Mouse (Mus musculus) liver, embryonic 16.5 days (tissue): Measurements from ENCODE around the gene Olfr150. TPM values are rescaled to one million over a fixed set of nuclear protein-coding genes. Genes with fewer than 3 reads are reported as not detected.
"Not testable (repeated sequence)": the region's sequence is repeated elsewhere in the genome, so short reads cannot be mapped to it uniquely, and the experiment has no call there.

Experiments used
- ATAC-seq: fragments of 200-750 bp; cut with Nextera tagmentation; 2 replicates; pipeline ENCODE4 v1.8.0; 2017; ENCODE audit warnings: low read depth, mild to moderate bottlenecking, moderate number of reproducible peaks, moderate library complexity
- H3K27ac ChIP-seq: fragments of 300-500 bp; sonication (generic); 2 replicates; pipeline ENCODE4 v1.5.1; 2014; ENCODE audit warnings: mild to moderate bottlenecking, low read length
- H3K27me3 ChIP-seq: fragments of 300-500 bp; sonication (generic); 2 replicates; pipeline ENCODE4 v1.6.1; 2014; ENCODE audit warnings: low read depth, low read length, mixed read lengths; ENCODE audit not compliant: control insufficient read depth, insufficient read depth
- H3K36me3 ChIP-seq: fragments of 300-500 bp; sonication (generic); 2 replicates; pipeline ENCODE4 v1.6.1; 2014; ENCODE audit warnings: mild to moderate bottlenecking; ENCODE audit not compliant: control insufficient read depth, insufficient read depth
- H3K4me1 ChIP-seq: fragments of 300-500 bp; sonication (generic); 2 replicates; pipeline ENCODE4 v1.6.1; 2014; ENCODE audit warnings: low read depth, low read length, mixed read lengths; ENCODE audit not compliant: control insufficient read depth
- H3K4me2 ChIP-seq: fragments of 300-500 bp; sonication (generic); 2 replicates; pipeline ENCODE4 v1.6.1; 2014; ENCODE audit warnings: low read depth, low read length, mixed read lengths
- H3K4me3 ChIP-seq: fragments of 300-500 bp; sonication (generic); 2 replicates; pipeline ENCODE4 v1.5.1; 2014; ENCODE audit warnings: low read depth, mild to moderate bottlenecking, low read length
- H3K9ac ChIP-seq: fragments of 300-500 bp; sonication (generic); 2 replicates; pipeline ENCODE4 v1.6.1; 2014; ENCODE audit warnings: low read depth, low read length
- H3K9me3 ChIP-seq: fragments of 300-500 bp; sonication (generic); replicated peaks from 2 replicates; pipeline ENCODE4 v1.6.1; 2016; ENCODE audit warnings: low read length; ENCODE audit not compliant: control insufficient read depth
- WGBS: fragments of 180-500 bp; shearing (Covaris S2); extraction: QIAGEN DNeasy Blood & Tissue Kit; methylation state at CpG from one replicate; pipeline ENCODE4 v1.1.7; 2014; ENCODE audit not compliant: insufficient replicate concordance; 5-methylcytosine and 5-hydroxymethylcytosine counted together
- polyA plus RNA-seq: library from polyadenylated mRNA; unstranded; fragments of >200 nt; fragmentation: Nextera tagmentation; extraction: Ambion mirVana; gene quantifications from 2 replicates; pipeline ENCODE4 v1.2.1, GENCODE M21; 2015

The Olfr150 gene
- not detected in 2 replicates for polyA plus RNA-seq

- no peak within 1 kb of the TSS for H3K27ac ChIP-seq
- no peaks in the 10 kb centered on the region for H3K4me1 ChIP-seq
- H3K27me3 ChIP-seq: no peaks in the 10 kb centered on the region
- ATAC-seq: no peak
- H3K9me3 ChIP-seq: no peaks in the 10 kb centered on the region
- H3K9ac ChIP-seq: no peak within 1 kb of the TSS
- H3K4me2 ChIP-seq: no peak within 1 kb of the TSS
- no peaks in the 10 kb centered on the region for H3K36me3 ChIP-seq
- no peak within 1 kb of the TSS for H3K4me3 ChIP-seq
These were observed at the start of gene Olfr150 for GRCm38 (mm10) chr9:39730678-39731077. TSS of gene Olfr150 (plus strand) at chr9:39730978.

DNA sequence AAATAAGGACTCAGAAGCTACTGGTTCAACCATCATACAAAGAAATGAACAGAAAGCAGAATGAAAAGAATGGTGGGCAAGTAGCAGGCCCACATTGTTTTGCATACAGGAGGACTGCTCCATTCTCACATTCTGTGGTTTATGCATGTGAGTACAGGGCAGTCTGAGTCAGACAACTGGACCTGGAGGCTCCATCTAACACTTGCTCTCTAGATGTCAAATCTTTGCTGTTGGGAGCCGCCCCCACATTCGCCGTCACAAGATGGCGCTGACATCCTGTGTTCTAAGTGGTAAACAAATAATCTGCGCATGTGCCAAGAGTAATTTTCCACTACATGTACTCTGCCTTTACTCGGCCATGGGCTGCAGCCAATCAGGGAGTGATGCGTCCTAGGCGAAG lies 29.7 kb upstream of the Olfr150 start:
- not testable (repeated sequence) for H3K4me1 ChIP-seq, H3K9me3 ChIP-seq, H3K27ac ChIP-seq, H3K4me3 ChIP-seq, H3K27me3 ChIP-seq, H3K36me3 ChIP-seq, H3K4me2 ChIP-seq, H3K9ac ChIP-seq, ATAC-seq
- 72% methylated on average over 7 of the region's 8 CpGs for WGBS

DNA sequence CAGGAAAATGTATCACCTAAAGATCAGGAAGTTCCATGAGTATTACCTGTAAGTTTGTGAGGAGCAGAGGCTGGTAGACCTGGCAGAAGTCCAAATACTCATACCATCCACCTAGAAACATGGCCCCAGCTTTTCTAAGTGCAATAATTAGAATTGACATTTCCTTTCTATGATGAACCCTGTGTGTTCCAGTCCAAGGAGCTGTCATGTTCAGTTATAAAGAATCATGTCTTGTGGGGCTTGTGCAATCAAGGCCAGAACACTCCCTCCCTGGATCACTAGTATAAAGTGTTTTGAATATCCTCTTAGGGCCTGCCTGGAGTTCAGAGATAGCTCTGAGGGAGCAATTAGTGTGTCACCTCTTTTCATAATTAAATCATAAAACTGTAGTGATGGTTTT lies 23.8 kb upstream of the Olfr150 start, which contains the start of gene Olfr149:
Gene Olfr149, minus strand, starts transcription at position 101 of the 400 bp plus-strand sequence.
- ATAC-seq: no peak
- H3K9me3 ChIP-seq: no peaks in the 10 kb centered on the region
- H3K27me3 ChIP-seq: no peaks in the 10 kb centered on the region
- no peak within 1 kb of the TSS for H3K9ac ChIP-seq
- no peak within 1 kb of the TSS for H3K27ac ChIP-seq
- no peaks in the 10 kb centered on the region for H3K4me1 ChIP-seq
- H3K4me3 ChIP-seq: no peak within 1 kb of the TSS
- no peak within 1 kb of the TSS for H3K4me2 ChIP-seq
- H3K36me3 ChIP-seq: no peaks in the 10 kb centered on the region

- Histone ChIP-seq H3K4me2 (no peak overlapping the region), H3K36me3 (no peaks in the 10 kb centered on the region), H3K4me1 (no peaks in the 10 kb centered on the region), H3K27me3 (no peaks in the 10 kb centered on the region), H3K27ac (no peak overlapping the region), H3K9ac (no peak overlapping the region), H3K4me3 (no peak overlapping the region), H3K9me3 (no peaks in the 10 kb centered on the region)
- ATAC-seq: no peak
- 44% methylated on average over 3 of the region's 3 CpGs for WGBS
These were observed 21.8 kb upstream of the Olfr150 start for GRCm38 (mm10) chr9:39708958-39709357.

DNA sequence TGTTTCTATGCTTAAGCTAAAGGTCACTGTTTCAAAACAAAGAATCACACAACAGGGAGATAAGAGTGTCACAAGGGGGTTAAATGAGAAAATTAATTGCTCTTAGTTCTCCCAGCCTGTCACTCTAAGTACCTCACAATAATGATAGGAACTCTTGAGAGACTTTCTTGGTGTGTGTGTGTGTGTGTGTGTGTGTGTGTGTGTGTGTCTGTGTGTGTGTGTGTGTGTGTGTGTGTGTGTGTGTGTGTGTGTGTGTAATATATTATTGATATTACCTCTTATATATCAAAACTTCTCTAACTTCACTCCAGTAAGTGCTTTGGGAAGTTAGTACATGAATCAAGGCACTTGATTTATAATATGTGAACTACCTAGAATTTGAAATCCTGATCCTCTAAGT lies 19.7 kb upstream of the Olfr150 start, which contains the start of gene Olfr965:
Gene Olfr965, plus strand, starts transcription at position 301 of the 400 bp plus-strand sequence.
- Histone ChIP-seq H3K9ac (no peak within 1 kb of the TSS), H3K4me3 (no peak within 1 kb of the TSS), H3K4me1 (no peaks in the 10 kb centered on the region), H3K27ac (no peak within 1 kb of the TSS), H3K4me2 (no peak within 1 kb of the TSS), H3K9me3 (no peaks in the 10 kb centered on the region), H3K27me3 (no peaks in the 10 kb centered on the region), H3K36me3 (no peaks in the 10 kb centered on the region)
- no peak for ATAC-seq

GRCm38 (mm10) chr9:39740741-39741140 lies 10.0 kb downstream of the Olfr150 start:
- ATAC-seq: no peak
- Histone ChIP-seq H3K27me3 (no peaks in the 10 kb centered on the region), H3K4me1 (no peaks in the 10 kb centered on the region), H3K9me3 (no peaks in the 10 kb centered on the region), H3K36me3 (no peaks in the 10 kb centered on the region), H3K4me3 (no peak overlapping the region), H3K4me2 (no peak overlapping the region), H3K27ac (no peak overlapping the region), H3K9ac (no peak overlapping the region)
- WGBS: 63% methylated on average over 1 of the region's 1 CpGs

DNA sequence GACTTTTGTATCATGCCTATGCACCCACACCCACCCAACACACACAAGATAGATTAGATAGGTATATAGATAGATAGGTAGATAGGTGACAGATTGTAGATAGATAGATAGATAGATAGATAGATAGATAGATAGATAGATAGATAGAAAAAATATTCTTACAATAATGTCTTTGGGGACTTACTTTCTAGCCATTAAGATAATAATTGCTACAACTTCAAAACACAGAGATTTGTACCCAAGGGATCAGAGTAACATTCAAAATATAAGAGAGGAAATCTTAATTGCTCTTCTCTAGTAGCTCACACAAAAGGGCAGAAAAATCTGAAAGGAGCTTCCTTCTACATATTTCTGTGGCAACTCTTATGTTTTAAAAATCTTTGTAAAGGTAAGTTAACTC lies 15.2 kb downstream of the Olfr150 start, which contains the start of gene Olfr967:
Gene Olfr967, plus strand, starts transcription at position 301 of the 400 bp plus-strand sequence.
- Histone ChIP-seq H3K27me3 (no peaks in the 10 kb centered on the region), H3K4me2 (no peak within 1 kb of the TSS), H3K27ac (no peak within 1 kb of the TSS), H3K9me3 (no peaks in the 10 kb centered on the region), H3K36me3 (no peaks in the 10 kb centered on the region), H3K4me1 (no peaks in the 10 kb centered on the region), H3K9ac (no peak within 1 kb of the TSS), H3K4me3 (no peak within 1 kb of the TSS)
- ATAC-seq: no peak

- WGBS: 61% methylated on average over 1 of the region's 1 CpGs
- Histone ChIP-seq H3K9me3 (no peaks in the 10 kb centered on the region), H3K4me2 (no peak overlapping the region), H3K4me1 (no peaks in the 10 kb centered on the region), H3K4me3 (no peak overlapping the region), H3K9ac (no peak overlapping the region), H3K27ac (no peak overlapping the region), H3K27me3 (no peaks in the 10 kb centered on the region), H3K36me3 (no peaks in the 10 kb centered on the region)
- no peak for ATAC-seq
These were observed 15.7 kb downstream of the Olfr150 start for GRCm38 (mm10) chr9:39746428-39746827.

GRCm38 (mm10) chr9:39783153-39783552 lies 52.4 kb downstream of the Olfr150 start, which contains the start of gene Olfr968:
TSS of gene Olfr968 (minus strand) at chr9:39783253.
- Histone ChIP-seq H3K27me3 (no peaks in the 10 kb centered on the region), H3K9me3 (no peaks in the 10 kb centered on the region), H3K36me3 (no peaks in the 10 kb centered on the region), H3K27ac (no peak within 1 kb of the TSS), H3K4me2 (no peak within 1 kb of the TSS), H3K9ac (no peak within 1 kb of the TSS), H3K4me3 (no peak within 1 kb of the TSS), H3K4me1 (no peaks in the 10 kb centered on the region)
- ATAC-seq: no peak
- WGBS: 56% methylated on average over 1 of the region's 1 CpGs
